ENCODE assay signal across 9 mouse cellular contexts in genomic region chr10:18844441-18845286, GRCm38 (mm10). TPM values are rescaled to one million over a fixed set of nuclear protein-coding genes. Genes with fewer than 3 reads are reported as not detected.
DNase-seq lines count a peak whose midpoint lies in the region; ATAC-seq and TF ChIP-seq lines count a peak whose summit lies in the region.
"Had no signal": no experiment of that assay in that cellular context is flagged by ENCODE, and none has a peak within 500 bp of the region (broad histone marks: within the 10 kb centered on the region; RNA-seq: fewer than 3 reads in every experiment).

Gene Perp (plus strand): TSS chr10:18845020.

- no peaks in the 10 kb centered on the region for H3K9me3 ChIP-seq in intestine, embryonic 15.5 days
- H3K9me3 ChIP-seq in liver, embryonic 13.5 days (replicated peaks), result no peaks in the 10 kb centered on the region

- WGBS in intestine, embryonic 15.5 days, result 2% methylated on average over 54 of the region's 54 CpGs
- WGBS in liver, embryonic 13.5 days (ENCODE audit: insufficient replicate concordance), result 4% methylated on average over 50 of the region's 54 CpGs

- peak within 1 kb of the TSS; percentile 85 for H3K4me2 ChIP-seq in intestine, embryonic 15.5 days (replicated peaks)
- peak within 1 kb of the TSS; percentile 78 for H3K4me2 ChIP-seq in liver, embryonic 13.5 days

- no peak for DNase-seq in layer of hippocampus, adult 2 months (ENCODE audit: low spot score in 2 of 2)
- no peak for DNase-seq in layer of hippocampus, adult 9-11 months
- peak; percentile 55 for DNase-seq in cerebellum, adult 9-11 months
- peak; percentile 93 for DNase-seq in heart, adult 11 months
- peak; percentile 17 for DNase-seq in liver, embryonic 13.5 days
- DNase-seq in naive thymus-derived CD4-positive, alpha-beta T cell, adult 2 months (ENCODE audit: low read depth), result peak; percentile 31
- DNase-seq in thymus, postnatal 10 days (ENCODE audit: low spot score in 2 of 2), result peak; percentile 28 to 57

- H3K27ac ChIP-seq in layer of hippocampus, adult 2 months, result peak within 1 kb of the TSS; percentile 28; the same call in 1 of the 2 replicates
- H3K27ac ChIP-seq in intestine, embryonic 15.5 days, result peak within 1 kb of the TSS; percentile 83
- no peak within 1 kb of the TSS; the same call in 1 of the 2 replicates for H3K27ac ChIP-seq in liver, embryonic 13.5 days

- peak within 1 kb of the TSS; percentile 57 for H3K4me3 ChIP-seq in layer of hippocampus, adult 2 months
- peak within 1 kb of the TSS; percentile 56 for H3K4me3 ChIP-seq in intestine, embryonic 15.5 days (replicated peaks)
- H3K4me3 ChIP-seq in liver, embryonic 13.5 days (replicated peaks), result peak within 1 kb of the TSS; percentile 60

- ATAC-seq in intestine, embryonic 15.5 days, result peak; percentile 98
- ATAC-seq in liver, embryonic 13.5 days (ENCODE audit: low read depth), result peak; percentile 87

- 0 out of 2 replicates have a peak, but pooled peaks cover 3% of the 10 kb centered on the region for H3K4me1 ChIP-seq in intestine, embryonic 15.5 days (replicated peaks)
- peaks cover 16% of the 10 kb centered on the region; the same call in 1 of the 2 replicates for H3K4me1 ChIP-seq in liver, embryonic 13.5 days (replicated peaks)

- TF ChIP-seq CTCF in layer of hippocampus, adult 2 months (conservative IDR thresholded peaks at IDR 0.05), result no peak

- H3K36me3 ChIP-seq in intestine, embryonic 15.5 days, result no peaks in the 10 kb centered on the region
- no peaks in the 10 kb centered on the region for H3K36me3 ChIP-seq in liver, embryonic 13.5 days
- H3K36me3 ChIP-seq: G1E had no signal

- H3K27me3 ChIP-seq in intestine, embryonic 15.5 days (replicated peaks), result peaks cover 6% of the 10 kb centered on the region; the same call in 1 of the 2 replicates
- peaks cover 35% of the 10 kb centered on the region for H3K27me3 ChIP-seq in liver, embryonic 13.5 days

- peak within 1 kb of the TSS; percentile 59 for H3K9ac ChIP-seq in intestine, embryonic 15.5 days
- H3K9ac ChIP-seq in liver, embryonic 13.5 days, result peak within 1 kb of the TSS; percentile 58

RNA-seq across cellular contexts. Expression of gene Perp, which starts in this region (rescaled TPM):
- 1 to 10 TPM; 3.2 to 3.5 TPM for total RNA-seq in layer of hippocampus, adult 2 months (2021)
- polyA plus RNA-seq in intestine, embryonic 15.5 days (2015; fragmentation: Nextera tagmentation; extraction: Ambion mirVana), result 47.6 and 48.4 TPM in 2 replicates
- polyA plus RNA-seq in liver, embryonic 13.5 days (2015; fragmentation: Nextera tagmentation; extraction: Ambion mirVana), result 10.7 and 13.4 TPM in 2 replicates
- total RNA-seq: G1E had no signal
- polyA plus RNA-seq: G1E had no signal

Comparison
In these comparisons a context has a peak if more than half of its experiments do, and no peak if none do; other contexts are left out.
1. DNase-seq: peak in cerebellum, adult 9-11 months (single experiment), heart, adult 11 months (single experiment), liver, embryonic 13.5 days (single experiment), naive thymus-derived CD4-positive, alpha-beta T cell, adult 2 months (single experiment) and thymus, postnatal 10 days (2 of 2); none in layer of hippocampus, adult 2 months (0 of 2) and layer of hippocampus, adult 9-11 months (single experiment).
2. Peak in every context shown above with its lines, with median percentiles within 50 percentile points of each other: H3K4me3 ChIP-seq.